Mouse (Mus musculus) neural tube, embryonic 10.5 days (tissue): Measurements from ENCODE around the gene Mief2.
A peak's percentile ranks its signal among the peaks of the same experiment; 100 is the strongest.

ENCODE experiments used
- DNase-seq: peaks from one replicate; pipeline ENCODE4 v3.0.0-alpha.2; 2017; ENCODE audit warnings: low spot score; ENCODE audit errors: extremely low spot score

The Mief2 gene

DNA sequence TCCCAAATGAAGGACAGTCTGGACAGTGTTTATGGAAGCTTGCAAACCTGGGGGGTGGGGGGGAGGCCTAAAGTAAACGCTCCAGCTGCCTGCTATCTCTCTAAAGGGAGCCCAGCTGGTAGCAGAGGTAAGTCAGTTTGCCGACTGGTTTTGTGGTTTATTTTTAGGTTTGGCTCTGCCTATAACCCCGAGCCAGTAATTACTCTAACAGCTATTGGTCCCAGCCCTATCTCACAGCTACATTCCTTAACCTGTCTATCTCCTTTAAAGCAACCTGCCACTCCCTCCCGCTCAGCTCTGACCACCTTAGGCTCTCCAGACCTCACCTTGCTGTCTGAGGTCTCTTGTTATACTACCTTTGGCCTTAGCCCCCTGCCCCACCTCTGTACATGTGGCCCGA, 8.9 kb upstream of the Mief2 start:
- DNase-seq, result no peak

DNA sequence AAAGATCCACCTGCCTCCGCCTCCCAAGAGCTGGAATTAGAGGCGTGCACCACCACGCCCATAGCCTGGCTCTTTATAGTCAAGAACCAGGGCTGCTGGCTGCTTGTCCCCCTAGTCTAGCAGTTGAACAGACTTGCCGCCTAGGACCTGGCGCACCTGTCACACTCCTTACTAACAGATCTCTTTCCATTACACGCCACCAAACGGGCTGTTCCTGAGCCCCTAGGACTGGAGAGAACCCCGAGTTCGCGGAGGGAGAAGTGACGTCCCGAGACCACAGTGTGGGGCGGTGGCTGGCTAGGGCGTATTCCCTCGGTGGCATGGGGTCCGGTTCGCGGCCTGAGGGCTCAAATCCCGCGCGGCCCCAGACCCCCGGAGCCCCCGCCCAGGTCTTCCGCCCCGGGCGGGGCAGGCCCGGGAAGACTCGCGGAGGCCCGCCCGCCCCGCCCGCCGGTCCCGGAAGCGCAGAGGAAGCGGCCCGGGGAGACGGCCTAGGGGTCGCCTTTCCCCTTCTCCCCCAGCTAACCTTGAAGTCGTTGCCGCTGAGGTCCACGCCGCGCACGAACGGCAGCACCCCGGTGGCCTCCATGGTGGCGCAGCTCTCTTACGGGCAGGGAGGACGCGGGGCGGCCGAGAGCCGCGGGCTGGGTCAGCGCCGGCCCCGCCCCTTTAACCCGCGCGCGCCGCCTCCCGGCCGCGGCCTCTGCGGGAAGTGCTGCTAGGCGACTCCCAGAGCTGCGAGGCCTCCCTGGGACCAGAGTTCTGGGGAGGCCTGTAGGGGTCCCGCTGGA, 1.4 kb upstream of the Mief2 start, which contains the start of gene Flii:
Gene Flii (minus strand): TSS at position 663 of the 791 bp plus-strand sequence.
- DNase-seq, result peak; percentile 81

DNA sequence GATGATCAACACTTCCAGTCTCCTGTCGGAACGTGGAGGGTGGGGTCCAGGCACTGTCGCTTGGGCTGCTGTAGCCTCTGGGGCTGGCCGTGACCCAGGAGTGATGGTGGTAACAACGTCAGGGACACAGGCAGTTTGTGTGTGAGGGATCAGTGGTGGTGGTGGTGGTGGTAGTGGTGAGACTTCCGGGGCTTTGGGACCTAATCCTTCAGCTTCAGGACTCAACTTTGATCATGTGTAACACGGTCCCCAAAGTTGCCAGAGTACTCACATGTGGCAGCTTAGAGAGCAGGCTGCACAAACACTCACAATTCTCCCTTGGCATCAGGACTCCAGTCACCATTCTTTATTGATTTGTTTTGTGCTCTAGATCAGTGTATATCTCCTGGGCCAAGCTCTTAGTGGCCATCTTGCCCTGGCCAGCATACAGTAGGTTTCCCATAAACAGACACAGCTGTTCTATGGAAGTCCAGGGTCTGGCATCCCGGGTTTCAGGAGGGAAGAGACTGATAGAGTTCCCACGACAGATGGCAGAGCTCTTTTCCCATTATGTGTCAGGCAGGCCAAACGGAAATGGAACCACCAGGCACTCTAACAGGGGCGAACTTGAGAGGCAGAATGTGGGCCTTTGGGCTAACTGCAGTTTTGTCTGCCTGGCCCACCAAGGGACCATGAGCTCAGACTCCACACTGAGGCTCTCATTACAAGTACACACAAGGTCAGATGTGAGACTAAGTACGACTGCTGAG, 632 bp upstream of the Mief2 start:
- no peak for DNase-seq

DNA sequence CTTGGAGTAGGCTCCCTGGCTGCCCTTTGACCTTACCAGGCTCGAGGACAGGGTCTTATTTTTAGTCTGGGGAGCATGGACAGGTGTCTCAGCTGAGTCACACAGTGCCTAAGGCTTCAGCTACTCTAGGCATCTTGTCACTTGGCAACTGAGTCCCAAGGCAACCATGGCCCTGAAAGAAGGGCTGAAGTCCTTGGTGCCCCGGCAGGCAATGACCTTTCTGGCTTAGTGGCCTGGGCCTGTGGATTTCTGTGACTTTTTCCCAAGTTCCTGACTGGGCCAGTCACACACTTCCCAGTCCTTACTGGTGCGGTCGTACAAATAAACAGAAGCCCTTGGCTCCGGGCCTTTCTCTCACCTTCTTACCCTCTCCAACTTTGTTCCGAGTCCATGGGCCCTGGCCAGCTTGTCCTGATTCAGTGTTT, 1.0 kb downstream of the Mief2 start:
- DNase-seq, result no peak

DNA sequence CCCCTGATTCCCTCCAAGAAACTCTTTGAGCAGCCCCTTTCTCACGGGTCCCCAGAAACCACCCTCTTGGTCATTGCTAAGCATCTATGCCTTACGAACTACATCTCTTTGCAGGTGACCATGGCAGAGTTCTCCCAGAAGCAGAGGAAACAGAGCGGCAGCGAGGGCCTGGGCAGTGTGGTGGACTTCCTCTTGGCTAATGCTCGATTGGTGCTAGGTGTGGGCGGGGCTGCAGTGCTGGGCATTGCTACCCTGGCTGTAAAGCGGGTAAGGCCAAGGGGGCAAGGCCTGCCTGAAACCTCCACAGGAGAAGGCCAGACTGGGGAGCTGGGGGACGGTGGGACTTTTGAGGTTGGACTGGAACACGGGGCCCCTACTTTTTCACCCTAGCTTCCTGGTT, 2.0 kb downstream of the Mief2 start:
- no peak for DNase-seq

DNA sequence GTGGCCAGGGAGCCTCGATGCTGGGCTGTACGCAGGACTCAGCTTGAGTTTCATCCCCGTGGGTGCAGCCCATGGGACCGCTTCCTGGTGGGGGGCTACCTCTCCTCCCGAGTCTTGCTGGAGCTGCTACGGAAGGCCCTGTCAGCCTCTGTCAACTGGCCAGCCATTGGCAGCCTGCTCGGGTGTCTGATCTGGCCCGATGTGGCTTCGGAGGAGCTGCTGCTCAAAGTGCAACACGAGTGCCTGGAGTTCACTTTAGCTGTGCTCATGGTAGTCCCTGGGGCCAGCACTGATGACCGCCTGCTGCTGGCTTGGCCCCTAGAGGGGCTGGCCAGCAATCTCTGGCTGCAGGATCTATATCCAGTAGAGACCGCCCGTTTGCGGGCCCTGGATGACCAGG, 3.1 kb downstream of the Mief2 start:
- no peak for DNase-seq

DNA sequence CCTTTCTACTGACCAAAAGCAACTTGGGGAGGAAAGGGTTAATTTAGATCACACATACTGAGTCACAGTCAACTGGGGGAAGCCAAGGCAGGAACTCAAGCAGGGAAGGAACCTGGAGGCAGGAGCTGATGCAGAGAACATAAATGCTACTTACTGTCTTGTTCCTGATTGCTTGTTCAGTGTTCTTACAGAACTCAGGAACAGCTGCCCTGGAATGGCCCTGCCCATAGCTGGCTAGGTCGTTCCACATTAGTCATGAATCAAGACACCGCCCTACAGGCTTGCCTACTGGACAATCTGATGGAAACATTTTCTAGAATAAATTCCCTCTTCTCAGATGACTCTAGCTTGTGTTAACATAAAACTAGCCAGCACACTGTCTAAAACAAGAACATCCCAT, 6.0 kb downstream of the Mief2 start:
- DNase-seq, result no peak

DNA sequence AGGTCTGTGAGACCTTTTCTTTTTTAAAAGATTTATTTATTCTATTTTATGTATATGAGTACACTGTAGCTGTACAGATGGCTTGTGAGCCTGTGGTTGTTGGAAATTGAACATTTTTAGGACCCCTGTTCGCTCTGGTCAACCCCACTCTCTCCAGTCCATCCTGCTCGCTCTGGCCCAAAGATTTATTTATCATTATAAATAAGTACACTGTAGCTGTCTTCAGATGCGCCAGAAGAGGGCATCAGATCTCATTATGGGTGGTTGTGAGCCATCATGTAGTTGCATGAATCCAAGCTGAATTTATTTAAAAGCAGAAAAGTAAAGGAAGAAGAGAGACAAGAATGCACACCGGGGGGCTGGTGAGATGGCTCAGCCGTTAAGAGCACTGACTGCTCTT, 7.0 kb downstream of the Mief2 start:
- DNase-seq, result no peak

DNA sequence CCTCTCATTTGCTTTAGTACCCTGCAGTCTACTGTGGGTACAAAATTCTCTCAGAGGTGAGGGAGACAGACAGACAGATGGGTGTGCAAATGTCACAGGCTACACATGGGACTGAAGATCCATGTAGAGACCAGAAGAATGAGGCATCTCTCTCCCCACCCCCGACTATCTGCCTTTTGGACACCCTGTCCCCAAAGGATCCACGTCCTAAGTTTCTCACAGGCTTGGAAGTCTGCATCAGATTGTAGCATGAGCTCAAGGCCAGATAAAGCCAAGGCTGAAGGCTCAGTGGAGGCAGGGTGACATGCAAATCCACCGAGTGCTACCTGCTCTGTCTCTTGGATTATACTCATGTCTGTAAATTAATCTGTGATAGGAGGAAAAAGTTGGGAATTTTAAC, 8.3 kb downstream of the Mief2 start:
- DNase-seq, result no peak

DNA sequence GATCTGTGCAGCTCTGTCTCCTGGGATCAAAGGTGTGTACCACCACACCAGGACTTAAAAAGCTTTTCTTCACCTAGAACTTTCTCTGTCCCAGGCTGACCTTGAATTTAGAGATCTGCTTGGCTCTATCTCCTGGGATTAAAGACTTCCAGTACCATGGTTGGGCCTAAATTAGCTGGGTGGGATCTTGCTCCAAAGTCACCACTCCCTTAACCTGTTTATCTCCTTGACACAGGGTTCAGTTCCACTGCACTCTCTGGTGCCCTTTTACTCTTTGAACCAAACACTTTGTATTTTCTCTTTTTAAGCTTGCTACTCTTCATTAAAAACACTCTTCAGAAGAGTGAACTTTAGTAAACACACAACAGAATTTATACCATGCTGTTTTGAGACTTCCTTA, 9.3 kb downstream of the Mief2 start:
- no peak for DNase-seq

DNA sequence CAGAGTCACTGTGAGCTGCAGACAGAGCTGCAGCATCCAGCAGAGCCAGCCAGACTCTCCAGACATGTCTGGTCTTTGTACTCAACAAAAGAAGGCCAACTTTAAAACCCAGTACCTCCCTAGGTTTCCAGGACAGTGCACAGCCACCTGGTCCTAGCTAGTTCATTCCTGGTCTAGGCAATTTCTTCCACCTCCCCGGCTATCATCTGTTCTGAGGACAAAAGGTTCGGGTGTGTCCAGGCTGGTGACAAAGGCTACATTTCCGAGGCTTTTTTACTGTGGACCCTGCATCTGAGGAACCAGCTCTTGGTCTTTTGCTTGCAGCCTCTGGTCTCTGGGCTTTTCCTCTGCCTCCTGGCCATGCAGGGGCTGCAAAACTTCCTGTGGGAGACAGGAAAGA, 12.1 kb downstream of the Mief2 start:
- DNase-seq, result no peak

DNA sequence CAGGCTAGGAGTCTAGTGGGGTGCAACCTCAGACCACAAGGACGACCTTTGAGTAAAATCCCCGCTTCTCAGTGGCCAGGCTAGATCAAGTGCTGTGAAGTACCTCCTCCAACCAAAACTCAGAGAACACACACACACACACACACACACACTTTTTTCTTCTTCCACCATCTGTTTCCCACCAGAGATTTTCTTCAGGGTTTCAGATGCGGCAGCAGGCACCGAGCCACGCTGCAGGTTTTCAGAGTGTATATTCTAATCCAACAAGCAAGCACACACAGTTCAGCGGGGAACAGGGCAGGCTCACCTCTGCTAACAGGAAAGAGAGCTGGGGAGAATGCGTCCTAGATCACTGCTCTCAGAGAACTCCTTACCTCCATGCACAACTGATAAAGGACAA, 27.4 kb downstream of the Mief2 start:
- no peak for DNase-seq

DNA sequence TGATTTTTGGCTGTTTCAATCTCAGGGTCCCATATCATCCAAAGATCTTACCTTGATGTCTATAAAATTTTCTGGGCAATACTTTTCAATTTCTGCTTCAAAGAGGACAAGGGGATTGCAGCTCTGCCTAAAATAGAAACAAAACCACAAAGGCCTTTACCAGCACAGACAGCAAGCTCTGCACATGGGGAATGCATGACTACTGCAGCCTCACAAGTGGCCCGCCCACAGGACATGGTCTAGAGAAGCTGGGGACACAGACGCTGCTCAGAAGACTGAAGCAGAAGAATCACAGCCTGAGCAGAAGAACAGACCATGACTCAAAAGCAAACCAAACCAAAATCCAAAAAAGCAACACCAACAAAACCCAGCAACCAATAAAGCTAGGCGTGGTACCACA, 33.5 kb downstream of the Mief2 start:
- no peak for DNase-seq

DNA sequence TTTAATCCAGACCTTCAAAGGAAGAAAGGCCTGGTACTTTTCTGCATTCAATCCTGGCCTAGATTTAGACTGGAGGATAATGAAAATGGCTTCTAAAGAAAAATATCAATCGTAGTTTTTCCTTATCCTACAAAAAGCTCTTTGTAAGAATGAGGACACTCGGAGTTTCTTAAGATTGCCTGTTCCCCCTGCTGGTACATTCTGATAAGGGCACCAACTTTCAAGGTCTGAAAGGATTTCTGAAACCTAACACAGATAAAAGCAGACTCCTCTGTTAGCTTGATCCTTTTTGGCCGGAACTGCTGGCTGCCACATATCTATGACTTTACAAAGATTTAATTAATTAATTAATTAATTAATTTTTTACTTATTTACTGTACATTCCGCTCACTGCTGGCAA, 38.8 kb downstream of the Mief2 start:
- no peak for DNase-seq

DNA sequence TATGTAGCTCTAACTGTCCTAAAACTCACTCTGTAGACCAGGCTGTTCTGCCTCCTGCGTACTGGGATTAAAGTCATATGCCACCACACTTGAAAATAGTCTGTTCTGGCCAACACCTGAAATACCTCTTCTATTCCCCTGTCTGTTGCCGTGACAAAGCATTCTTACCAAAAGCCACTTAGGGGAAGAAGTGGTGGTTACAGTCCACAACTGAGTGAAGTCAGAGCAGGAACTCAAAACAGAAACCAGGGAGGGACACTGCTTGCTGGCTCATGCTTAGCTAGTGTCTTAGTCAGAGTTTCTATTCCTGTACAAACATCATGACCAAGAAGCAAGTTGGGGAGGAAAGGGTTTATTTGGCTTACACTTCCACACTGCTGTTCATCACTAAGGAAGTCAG, 41.1 kb downstream of the Mief2 start:
- DNase-seq, result no peak

DNA sequence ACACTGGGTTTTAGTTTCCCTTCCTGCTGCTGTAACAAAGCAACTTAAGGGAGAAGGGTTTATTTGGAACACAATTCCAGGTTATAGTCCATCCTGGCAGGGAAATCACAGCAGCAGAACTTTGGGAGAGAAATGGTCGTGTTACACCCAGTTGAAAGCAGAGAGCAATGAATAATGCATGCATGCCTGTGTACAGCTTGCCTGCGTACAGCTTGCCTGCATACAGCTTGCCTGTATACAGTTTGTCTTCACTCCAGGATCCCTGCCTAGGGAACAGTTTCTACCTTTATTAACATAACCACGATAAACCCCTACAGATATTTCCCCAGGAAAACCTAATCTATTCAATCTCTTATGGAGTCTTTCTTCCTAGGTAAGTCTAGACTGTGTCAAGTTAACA, 42.6 kb downstream of the Mief2 start:
- no peak for DNase-seq

DNA sequence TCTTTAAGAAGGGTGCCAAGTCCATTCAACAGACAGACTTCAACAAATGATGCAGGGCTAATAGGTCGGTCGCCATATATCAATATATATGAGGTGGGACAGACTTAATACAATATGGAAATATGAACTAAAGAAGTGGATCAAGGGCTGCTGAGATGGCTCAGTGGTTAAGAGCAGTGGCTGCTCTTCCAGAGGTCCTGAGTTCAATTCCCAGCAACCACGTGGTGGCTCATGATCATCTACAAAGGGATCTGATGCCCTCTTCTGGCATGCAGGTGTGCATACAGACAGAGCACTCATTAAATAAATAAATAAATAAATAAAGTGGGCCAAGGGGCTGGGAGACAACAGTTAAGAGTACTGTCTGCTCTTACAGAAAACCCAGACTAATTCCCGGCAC, 44.0 kb downstream of the Mief2 start:
- no peak for DNase-seq

DNA sequence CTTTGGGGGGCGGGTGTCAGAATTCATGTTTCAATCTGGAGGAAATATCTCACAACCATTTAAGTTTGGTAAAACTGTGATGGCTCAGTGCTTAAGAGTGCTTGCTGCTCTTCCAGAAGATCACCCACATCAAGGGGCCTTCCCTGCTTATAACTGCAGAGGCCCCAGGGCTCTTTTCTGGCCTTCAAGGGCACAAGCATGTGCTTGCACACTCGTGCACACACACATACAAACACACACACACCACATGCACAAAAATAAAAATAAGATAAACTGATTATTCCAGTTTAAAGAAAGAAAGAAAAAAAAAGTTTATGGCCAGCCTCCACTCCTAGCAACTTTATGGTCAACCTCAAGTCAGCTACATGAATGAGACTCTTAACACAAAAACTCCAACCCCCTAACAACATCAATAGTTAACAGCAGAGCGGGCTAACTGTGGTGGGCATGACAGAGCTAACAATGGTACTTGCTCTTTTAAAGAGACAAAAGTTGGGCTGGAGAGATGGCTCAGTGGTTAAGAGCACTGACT, 46.0 kb downstream of the Mief2 start:
- no peak for DNase-seq

DNA sequence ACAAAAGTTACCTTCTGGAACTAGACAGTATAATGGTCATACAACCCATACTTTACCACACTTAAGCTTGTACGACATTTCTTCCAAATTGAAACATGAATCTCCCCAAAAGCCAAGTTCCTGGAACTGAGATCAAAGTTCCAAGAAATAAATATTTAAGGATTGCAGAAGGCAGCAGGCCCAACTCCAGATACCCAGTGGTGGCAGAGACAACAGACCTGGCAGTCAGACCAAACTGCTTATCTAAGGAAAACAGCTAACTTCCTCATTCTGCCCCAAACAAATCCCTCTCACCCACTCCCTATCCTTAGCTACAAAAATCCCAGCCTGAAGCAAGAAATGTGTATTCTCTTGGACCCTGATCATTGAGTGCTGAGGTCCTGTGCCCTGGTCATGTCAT, 46.6 kb downstream of the Mief2 start:
- no peak for DNase-seq

DNA sequence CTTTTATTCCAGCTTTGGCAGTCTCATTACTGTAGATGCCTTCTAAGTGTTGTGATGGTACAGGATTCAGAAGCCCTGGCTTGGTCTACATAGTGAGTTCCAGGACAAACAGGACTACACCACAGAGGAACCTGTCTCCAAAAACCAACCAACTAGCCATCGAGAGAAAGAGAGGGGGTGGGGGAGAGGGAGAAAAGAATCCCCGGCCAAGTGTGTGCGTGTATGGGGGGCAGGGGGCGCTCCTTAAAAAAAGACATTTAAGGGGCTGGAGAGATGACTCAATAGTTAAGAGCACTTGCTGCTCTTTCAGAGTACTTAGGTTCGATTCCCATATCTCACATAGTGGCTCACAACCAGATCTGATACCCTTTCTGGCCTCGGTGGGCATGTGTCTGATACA, 47.4 kb downstream of the Mief2 start:
- DNase-seq, result no peak

DNA sequence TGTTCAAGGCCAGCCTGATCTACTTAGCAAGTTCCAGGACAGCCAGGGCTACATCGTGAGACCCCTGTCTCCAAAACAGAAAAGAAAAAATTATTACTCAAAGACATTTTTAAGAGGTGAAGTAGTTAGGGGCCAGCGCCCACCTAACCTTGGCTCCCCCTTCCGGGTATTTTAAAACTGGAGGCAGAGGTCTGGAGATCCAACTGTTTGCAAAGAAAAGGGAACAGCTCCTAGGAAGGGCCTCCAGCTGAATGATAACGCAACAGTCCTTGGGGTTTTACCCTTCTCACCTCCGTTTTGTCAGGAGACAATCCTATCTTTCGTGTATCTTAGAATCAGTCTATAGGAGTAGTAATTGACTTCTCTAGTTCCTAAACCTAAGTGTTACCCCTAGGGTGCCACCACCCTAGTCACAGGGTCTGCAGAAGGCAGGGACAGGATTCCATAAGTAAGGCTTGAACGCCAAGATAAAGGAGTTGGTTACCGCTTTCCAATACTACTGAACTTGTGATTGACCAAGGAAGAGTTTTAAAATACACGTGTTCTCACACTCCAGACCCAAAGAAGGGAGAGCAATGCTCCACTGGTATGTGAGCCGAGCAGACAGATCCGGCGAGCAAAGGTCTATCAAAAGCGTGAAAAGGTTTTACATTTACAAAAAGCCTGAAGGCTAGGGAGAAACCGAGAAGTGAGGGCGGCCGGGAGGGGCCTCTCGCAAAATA, 48.1 kb downstream of the Mief2 start:
- no peak for DNase-seq
